Mouse (Mus musculus) CH12.LX (cell line): ENCODE data around the gene Il4. TPM values are rescaled to one million over a fixed set of nuclear protein-coding genes. Genes with fewer than 3 reads are reported as not detected.

Experiments used
- DNase-seq: peaks from one replicate; pipeline ENCODE4 v3.0.0-alpha.2; 2013; ENCODE audit errors: extremely low read depth
- H3K27ac ChIP-seq: 2 replicates; pipeline ENCODE4 v1.5.1; 2012; ENCODE audit warnings: low read depth, mild to moderate bottlenecking, control low read depth, moderate library complexity; ENCODE audit not compliant: insufficient read depth
- H3K27me3 ChIP-seq: replicated peaks from 2 replicates; pipeline ENCODE3; 2012; ENCODE audit warnings: inconsistent platforms
- H3K36me3 ChIP-seq, 2 experiments: replicated peaks in 1 of 2; 2 replicates each; pipeline versions ENCODE3 to v1.6.1; 2012; ENCODE audit warnings: inconsistent platforms in 1 of 2, low read length in 1 of 2, mild to moderate bottlenecking in 1 of 2, mixed read lengths in 1 of 2, moderate library complexity in 1 of 2; ENCODE audit not compliant: control insufficient read depth in 1 of 2, insufficient read depth in 1 of 2
- H3K4me1 ChIP-seq, 2 experiments: 2 replicates each; pipeline ENCODE4 v1.6.1; 2012; ENCODE audit warnings: inconsistent platforms in 1 of 2, moderate library complexity in 1 of 2; ENCODE audit not compliant: insufficient read depth in 2 of 2, control insufficient read depth in 1 of 2
- H3K4me2 ChIP-seq: 2 replicates; pipeline ENCODE4 v1.6.1; 2012; ENCODE audit warnings: low read depth, mild to moderate bottlenecking, control low read depth; ENCODE audit not compliant: poor library complexity, insufficient read depth, severe bottlenecking
- H3K4me3 ChIP-seq, 3 experiments: fragments of 150-350 bp in 1 of 3; sonication (generic) in 1 of 3; replicated peaks in 1 of 3; 2 replicates each; pipeline versions ENCODE3 to v1.5.1; 2011 to 2012; ENCODE audit warnings: low read depth in 2 of 3, low read length in 2 of 3, mild to moderate bottlenecking in 2 of 3, moderate library complexity in 2 of 3, control low read depth in 1 of 3, improper control_type of control experiment in 1 of 3, inconsistent platforms in 1 of 3, mixed read lengths in 1 of 3; ENCODE audit not compliant: poor library complexity in 1 of 3
- H3K79me2 ChIP-seq: replicated peaks from 2 replicates; pipeline ENCODE4 v1.6.1; 2012; ENCODE audit warnings: mild to moderate bottlenecking, moderate library complexity; ENCODE audit not compliant: control insufficient read depth, poor library complexity, insufficient read depth, severe bottlenecking; ENCODE audit errors: extremely low read depth
- H3K9ac ChIP-seq: 2 replicates; pipeline ENCODE4 v1.6.1; 2012; ENCODE audit warnings: low read depth, mild to moderate bottlenecking, control low read depth, moderate library complexity; ENCODE audit not compliant: insufficient read depth
- H3K9me3 ChIP-seq: replicated peaks from 2 replicates; pipeline ENCODE3; 2012; ENCODE audit warnings: low read length, inconsistent platforms, mixed read lengths
- BHLHE40 ChIP-seq: IDR thresholded peaks from 2 replicates; pipeline ENCODE4 v1.6.1; 2011; ENCODE audit warnings: mild to moderate bottlenecking, low read depth, low read length, improper control_type of control experiment
- CHD1 ChIP-seq: IDR thresholded peaks from 2 replicates; pipeline ENCODE4 v1.6.1; 2012; ENCODE audit warnings: low read depth, low read length, improper control_type of control experiment, inconsistent platforms
- CHD2 ChIP-seq: IDR thresholded peaks from 2 replicates; pipeline ENCODE4 v1.6.1; 2011; ENCODE audit warnings: low read length, improper control_type of control experiment
- CTCF ChIP-seq, 2 experiments: IDR thresholded peaks in 1 of 2; conservative IDR thresholded peaks in 1 of 2; 2 replicates each; pipeline ENCODE4 v1.5.1; 2011 to 2012; ENCODE audit warnings: low read depth in 2 of 2, low read length in 2 of 2, improper control_type of control experiment in 1 of 2, inconsistent platforms in 1 of 2, mild to moderate bottlenecking in 1 of 2, moderate library complexity in 1 of 2
- E2F4 ChIP-seq: IDR thresholded peaks from 2 replicates; pipeline ENCODE4 v1.6.1; 2011; ENCODE audit warnings: low read depth, low read length, improper control_type of control experiment; ENCODE audit not compliant: insufficient replicate concordance
- ELF1 ChIP-seq: IDR thresholded peaks from 2 replicates; pipeline ENCODE4 v1.6.1; 2014; ENCODE audit warnings: low read depth, mild to moderate bottlenecking, inconsistent platforms, low read length, improper control_type of control experiment
- EP300 ChIP-seq: IDR thresholded peaks from 2 replicates; pipeline ENCODE4 v1.6.1; 2011; ENCODE audit warnings: low read length, improper control_type of control experiment
- ETS1 ChIP-seq: conservative IDR thresholded peaks from 2 replicates; pipeline ENCODE4 v1.6.1; 2012; ENCODE audit warnings: low read depth, mild to moderate bottlenecking, inconsistent platforms, low read length, improper control_type of control experiment, moderate library complexity
- GABPA ChIP-seq: IDR thresholded peaks from 2 replicates; pipeline ENCODE4 v1.6.1; 2012; ENCODE audit warnings: low read depth, low read length, improper control_type of control experiment, inconsistent platforms; ENCODE audit not compliant: insufficient replicate concordance
- HCFC1 ChIP-seq: IDR thresholded peaks from 2 replicates; pipeline ENCODE4 v1.6.1; 2012; ENCODE audit warnings: low read depth, mild to moderate bottlenecking, inconsistent platforms, low read length, improper control_type of control experiment
- IRF4 ChIP-seq: IDR thresholded peaks from 2 replicates; pipeline ENCODE4 v1.6.1; 2014; ENCODE audit warnings: low read depth, mild to moderate bottlenecking, inconsistent platforms, low read length, improper control_type of control experiment
- JUN ChIP-seq: IDR thresholded peaks from 2 replicates; pipeline ENCODE4 v1.6.1; 2011; ENCODE audit warnings: low read depth, mild to moderate bottlenecking, low read length, improper control_type of control experiment, moderate library complexity; ENCODE audit not compliant: insufficient read depth
- JUND ChIP-seq: conservative IDR thresholded peaks from 2 replicates; pipeline ENCODE4 v1.6.1; 2011; ENCODE audit warnings: low read depth, low read length, improper control_type of control experiment
- KAT2A ChIP-seq: IDR thresholded peaks from 2 replicates; pipeline ENCODE4 v1.6.1; 2012; ENCODE audit warnings: low read length, improper control_type of control experiment, inconsistent platforms; ENCODE audit not compliant: insufficient replicate concordance
- MAFK ChIP-seq: IDR thresholded peaks from 2 replicates; pipeline ENCODE4 v1.6.1; 2011; ENCODE audit warnings: low read length, improper control_type of control experiment; ENCODE audit not compliant: insufficient replicate concordance
- MAZ ChIP-seq: IDR thresholded peaks from 2 replicates; pipeline ENCODE4 v1.6.1; 2012; ENCODE audit warnings: low read depth, mild to moderate bottlenecking, inconsistent platforms, low read length, improper control_type of control experiment, moderate library complexity
- MEF2A ChIP-seq: IDR thresholded peaks from 2 replicates; pipeline ENCODE4 v1.6.1; 2014; ENCODE audit warnings: low read depth, mild to moderate bottlenecking, inconsistent platforms, low read length, improper control_type of control experiment, borderline replicate concordance
- MXI1 ChIP-seq: IDR thresholded peaks from 2 replicates; pipeline ENCODE4 v1.6.1; 2011; ENCODE audit warnings: mild to moderate bottlenecking, low read depth, low read length, improper control_type of control experiment
- MYC ChIP-seq: IDR thresholded peaks from 2 replicates; pipeline ENCODE4 v1.6.1; 2011; ENCODE audit warnings: low read depth, mild to moderate bottlenecking, improper control_type of control experiment, low read length
- PAX5 ChIP-seq: IDR thresholded peaks from 2 replicates; pipeline ENCODE4 v1.6.1; 2012; ENCODE audit warnings: low read length, inconsistent platforms, mixed read lengths
- POLR2A ChIP-seq: IDR thresholded peaks from 2 replicates; pipeline ENCODE4 v1.6.1; 2011; ENCODE audit warnings: low read depth, mild to moderate bottlenecking, improper control_type of control experiment, low read length
- POLR2AphosphoS2 ChIP-seq: IDR thresholded peaks from 2 replicates; pipeline ENCODE4 v1.6.1; 2011; ENCODE audit warnings: low read depth, low read length, improper control_type of control experiment
- RAD21 ChIP-seq: IDR thresholded peaks from 2 replicates; pipeline ENCODE4 v1.6.1; 2011; ENCODE audit warnings: low read depth, mild to moderate bottlenecking, low read length, improper control_type of control experiment, moderate library complexity
- RCOR1 ChIP-seq: conservative IDR thresholded peaks from 2 replicates; pipeline ENCODE4 v1.6.1; 2012; ENCODE audit warnings: low read depth, mild to moderate bottlenecking, inconsistent platforms, low read length, improper control_type of control experiment
- SIN3A ChIP-seq: IDR thresholded peaks from 2 replicates; pipeline ENCODE4 v1.6.1; 2012; ENCODE audit warnings: low read length, improper control_type of control experiment, inconsistent platforms
- SMC3 ChIP-seq: IDR thresholded peaks from 2 replicates; pipeline ENCODE4 v1.6.1; 2011; ENCODE audit warnings: low read depth, low read length, improper control_type of control experiment
- TBP ChIP-seq: conservative IDR thresholded peaks from 2 replicates; pipeline ENCODE4 v1.6.1; 2011; ENCODE audit warnings: low read depth, low read length, improper control_type of control experiment
- TCF12 ChIP-seq: IDR thresholded peaks from 2 replicates; pipeline ENCODE4 v1.6.1; 2014; ENCODE audit warnings: low read depth, mild to moderate bottlenecking, inconsistent platforms, low read length, improper control_type of control experiment
- UBTF ChIP-seq: IDR thresholded peaks from 2 replicates; pipeline ENCODE4 v1.6.1; 2012; ENCODE audit warnings: low read depth, mild to moderate bottlenecking, inconsistent platforms, low read length, improper control_type of control experiment, moderate library complexity
- USF1 ChIP-seq: IDR thresholded peaks from 2 replicates; pipeline ENCODE4 v1.6.1; 2014; ENCODE audit warnings: low read depth, mild to moderate bottlenecking, inconsistent platforms, low read length, improper control_type of control experiment
- USF2 ChIP-seq: conservative IDR thresholded peaks from 2 replicates; pipeline ENCODE4 v1.6.1; 2011; ENCODE audit warnings: low read depth, low read length, improper control_type of control experiment
- ZC3H11A ChIP-seq: IDR thresholded peaks from 2 replicates; pipeline ENCODE4 v1.6.1; 2012; ENCODE audit warnings: low read depth, mild to moderate bottlenecking, inconsistent platforms, low read length, improper control_type of control experiment
- ZKSCAN1 ChIP-seq: IDR thresholded peaks from 2 replicates; pipeline ENCODE4 v1.6.1; 2012; ENCODE audit warnings: low read depth, inconsistent platforms, low read length, improper control_type of control experiment, borderline replicate concordance
- ZMIZ1 ChIP-seq: IDR thresholded peaks from 2 replicates; pipeline ENCODE4 v1.6.1; 2012; ENCODE audit warnings: low read depth, mild to moderate bottlenecking, inconsistent platforms, low read length, improper control_type of control experiment
- dilution Hi-C: fragments of 300-500 bp; cut with MboI; formaldehyde crosslinking; loops from 2 replicates; pipeline ENCODE4 v1.14.3; 2020; ENCODE audit warnings: low sequenced_read_pairs; ENCODE audit not compliant: extremely low pct_unique_long_range_greater_than_20kb, extremely low pct_ligation_motif_present
- in situ Hi-C: fragments of 300-500 bp; cut with MboI; formaldehyde crosslinking; loops from 3 replicates; pipeline ENCODE4 v1.14.3; 2019; ENCODE audit warnings: low sequenced_read_pairs, low pct_ligation_motif_present, low pct_unique_long_range_greater_than_20kb, mixed read lengths
- polyA plus RNA-seq: library from polyadenylated mRNA; unstranded; fragments of >175 nt; gene quantifications from 2 replicates; pipeline ENCODE4 v1.2.1, GENCODE M21; 2012; ENCODE audit warnings: low read depth; ENCODE audit not compliant: insufficient read length
- total RNA-seq, 2 experiments: library from RNA; depleted of rRNA; stranded (reverse); fragments of 300-350 nt in 1 of 2; fragments of >200 nt in 1 of 2; gene quantifications; 2 replicates each; pipeline ENCODE4 v1.2.3; 2012 to 2014

The Il4 gene
- total and polyA plus RNA-seq, 3 experiments: 19.5 to 75.5 (median 35.6) TPM

DNA sequence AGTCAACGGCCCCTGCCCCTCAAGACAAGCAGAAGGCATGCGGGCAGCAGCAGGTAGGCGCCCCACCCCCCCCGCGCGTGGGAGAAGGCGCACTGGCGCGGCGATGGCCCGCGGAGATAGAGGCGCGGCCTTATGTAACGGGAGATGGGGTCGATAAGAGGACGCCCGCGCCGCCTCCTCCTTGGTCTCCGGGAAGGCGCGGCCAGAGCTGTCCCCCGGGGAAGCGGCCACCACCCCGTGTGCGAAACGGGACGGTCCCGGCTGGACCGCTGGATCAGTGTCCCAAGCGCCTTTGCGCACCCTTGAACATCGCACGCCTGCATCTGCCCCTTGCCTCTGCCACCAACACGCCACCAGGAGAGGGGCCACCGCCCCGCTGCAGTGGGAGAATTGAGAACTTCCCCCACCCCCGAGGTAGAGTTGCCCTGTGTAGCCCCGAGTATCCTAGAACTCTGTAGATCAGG is 17.7 kb upstream of the Il4 start (continued):
- TF ChIP-seq IRF4: peak; percentile 10; the same call in 1 of the 2 replicates
- peak; percentile 85 for TF ChIP-seq BHLHE40
- 0 out of 2 replicates have a peak, but pooled peaks have one; percentile 37 for TF ChIP-seq ELF1
- TF ChIP-seq POLR2A: peak; percentile 45; the same call in 1 of the 2 replicates
- TF ChIP-seq TBP: 0 out of 2 replicates have a peak, but pooled peaks have one; percentile 15
- peak; percentile 51; the same call in 1 of the 2 replicates for TF ChIP-seq MXI1
- 0 out of 2 replicates have a peak, but pooled peaks have one; percentile 21 for TF ChIP-seq MYC
- no peak for TF ChIP-seq JUN
- no peak for TF ChIP-seq PAX5
- peak; percentile 23 for TF ChIP-seq ZMIZ1
- TF ChIP-seq EP300: 0 out of 2 replicates have a peak, but pooled peaks have one; percentile 13
- TF ChIP-seq POLR2AphosphoS2: no peak

DNA sequence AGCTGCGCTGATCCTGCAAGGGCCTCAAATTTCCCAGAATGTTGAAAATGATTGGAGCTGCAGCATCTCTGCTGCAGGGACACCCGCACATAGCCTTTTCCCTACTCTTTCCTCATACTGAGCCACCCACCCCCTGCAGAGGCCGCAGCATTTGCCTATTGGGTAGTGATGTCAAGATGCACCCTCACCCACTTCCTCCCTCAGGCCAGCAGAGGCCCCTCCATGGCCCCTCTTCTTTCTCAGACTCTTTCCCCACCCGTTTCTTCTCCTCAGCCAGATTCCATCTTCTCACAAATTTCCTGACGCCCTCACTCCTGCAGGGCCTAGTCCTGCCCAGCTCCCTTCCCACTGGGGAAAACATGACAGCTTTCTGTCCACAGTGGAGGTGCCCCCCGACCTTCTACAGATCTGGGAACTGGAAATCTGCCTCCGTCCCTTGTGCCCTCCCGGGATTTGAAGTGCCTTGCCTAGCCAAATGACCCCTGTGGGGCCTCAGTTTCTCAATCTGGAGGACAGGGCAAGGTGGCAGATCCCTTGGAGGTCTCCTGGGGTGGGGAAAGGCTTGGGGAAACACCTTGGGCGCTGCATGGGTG is 17.2 kb upstream of the Il4 start:
- peak overlapping the region; percentile 93 for H3K4me2 ChIP-seq
- H3K4me3 ChIP-seq: peak overlapping the region; percentile 0 to 42 (median 28)
- H3K79me2 ChIP-seq: no peaks in the 10 kb centered on the region
- H3K36me3 ChIP-seq: peaks cover 0 to 16% of the 10 kb centered on the region in 2 experiments
- H3K4me1 ChIP-seq: peaks cover 44 to 86% of the 10 kb centered on the region in 2 experiments
- H3K9ac ChIP-seq: peak overlapping the region; percentile 68
- in situ Hi-C loops (no loop called here), dilution Hi-C loops (no loop called here)
- peak overlapping the region; percentile 92 for H3K27ac ChIP-seq
- DNase-seq: peak; percentile 94
- H3K9me3 ChIP-seq: no peaks in the 10 kb centered on the region
- H3K27me3 ChIP-seq: no peaks in the 10 kb centered on the region
- peak; percentile 85 for TF ChIP-seq TCF12
- TF ChIP-seq TBP: no peak; the same call in 1 of the 2 replicates
- TF ChIP-seq CHD1: 0 out of 2 replicates have a peak, but pooled peaks have one; percentile 49
- TF ChIP-seq MAZ: peak; percentile 99
- peak; percentile 39 for TF ChIP-seq RAD21
- peak; percentile 47 for TF ChIP-seq HCFC1
- peak; percentile 87 for TF ChIP-seq IRF4
- TF ChIP-seq GABPA: no peak
- no peak; the same call in 1 of the 2 replicates for TF ChIP-seq JUN
- TF ChIP-seq MAFK: 0 out of 2 replicates have a peak, but pooled peaks have one; percentile 1
- TF ChIP-seq ZKSCAN1: no peak
- no peak for TF ChIP-seq UBTF
- peak; percentile 5; the same call in 1 of the 2 replicates for TF ChIP-seq RCOR1
- TF ChIP-seq SIN3A: peak; percentile 68; the same call in 1 of the 2 replicates
- TF ChIP-seq POLR2A: peak; percentile 39
- TF ChIP-seq ETS1: peak; percentile 83
- peak; percentile 26; the same call in 1 of the 2 replicates for TF ChIP-seq ZMIZ1
- TF ChIP-seq BHLHE40: peak; percentile 78
- peak; percentile 82 for TF ChIP-seq EP300
- peak; percentile 79 for TF ChIP-seq CHD2
- no peak for TF ChIP-seq JUND
- TF ChIP-seq MEF2A: peak; percentile 79; the same call in 1 of the 2 replicates
- TF ChIP-seq USF1: no peak
- no peak for TF ChIP-seq E2F4
- TF ChIP-seq CTCF (conservative IDR thresholded peaks at IDR 0.05 in 1 of 2, IDR thresholded peaks at IDR 0.05 in 1 of 2; ENCODE audit: low read depth in 2 of 2, low read length in 2 of 2): peak in 1 of 2 experiments; percentile 49; a peak in 2 of 4 replicates
- no peak for TF ChIP-seq KAT2A
- TF ChIP-seq SMC3: peak; percentile 49
- TF ChIP-seq ZC3H11A: no peak
- no peak for TF ChIP-seq USF2
